Mouse (Mus musculus): ENCODE measurements around the gene Ctsw. TPM values are rescaled to one million over a fixed set of nuclear protein-coding genes. Genes with fewer than 3 reads are reported as not detected.

Ctsw gene
- polyA plus RNA-seq, 2 experiments, result 0.25 to 0.27 TPM

DNA sequence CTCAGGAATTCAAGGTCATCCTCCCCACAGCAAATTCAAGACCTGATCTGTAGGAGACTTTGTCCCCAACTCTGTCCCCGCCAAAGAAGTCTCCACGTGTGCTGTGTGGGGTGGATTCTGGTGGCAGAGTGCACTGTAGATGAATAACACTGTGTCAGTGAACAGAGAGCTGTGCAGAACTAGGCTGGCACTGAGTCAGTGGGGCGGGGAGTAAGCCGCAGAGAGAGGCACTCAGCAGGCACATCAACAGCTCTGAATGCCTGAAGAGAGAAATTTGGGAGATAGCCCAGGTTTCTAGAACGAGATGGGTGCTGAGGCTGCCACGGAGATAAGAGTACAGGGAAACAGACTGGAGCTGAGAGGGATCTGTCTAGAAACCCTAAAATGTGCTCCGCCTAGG lies 9.3 kb downstream of the Ctsw start:
- ATAC-seq (ENCODE audit: insufficient read depth) (no peak), DNase-seq (ENCODE audit: low read depth in 3 of 3, low spot score in 3 of 3) (no peak)
- Histone ChIP-seq H3K27ac (no peak overlapping the region), H3K9ac (replicated peaks) (no peak overlapping the region), H3K9me3 (ENCODE audit: control insufficient read depth, low read length) (no peaks in the 10 kb centered on the region), H3K4me1 (replicated peaks; ENCODE audit: control insufficient read depth in 2 of 2, insufficient read depth in 2 of 2, low read length in 1 of 2) (peaks cover 19 to 22% of the 10 kb centered on the region in 2 experiments), H3K36me3 (replicated peaks; ENCODE audit: control insufficient read depth, insufficient read depth, low read depth) (no peaks in the 10 kb centered on the region; the same call in 1 of the 2 replicates), H3K27me3 (ENCODE audit: control insufficient read depth, insufficient read depth, low read length) (no peaks in the 10 kb centered on the region), H3K4me2 (ENCODE audit: low read depth) (no peak overlapping the region), H3K4me3 (ENCODE audit: insufficient read depth in 1 of 2, low read depth in 2 of 2, low read length in 2 of 2) (no peak overlapping the region)
- no peak for TF ChIP-seq EP300 (IDR thresholded peaks at IDR 0.05; ENCODE audit: low read depth)
- no peak for TF ChIP-seq CTCF (IDR thresholded peaks at IDR 0.05; ENCODE audit: low read depth)
- WGBS (ENCODE audit: insufficient replicate concordance), result 55% methylated on average over 7 of the region's 7 CpGs

DNA sequence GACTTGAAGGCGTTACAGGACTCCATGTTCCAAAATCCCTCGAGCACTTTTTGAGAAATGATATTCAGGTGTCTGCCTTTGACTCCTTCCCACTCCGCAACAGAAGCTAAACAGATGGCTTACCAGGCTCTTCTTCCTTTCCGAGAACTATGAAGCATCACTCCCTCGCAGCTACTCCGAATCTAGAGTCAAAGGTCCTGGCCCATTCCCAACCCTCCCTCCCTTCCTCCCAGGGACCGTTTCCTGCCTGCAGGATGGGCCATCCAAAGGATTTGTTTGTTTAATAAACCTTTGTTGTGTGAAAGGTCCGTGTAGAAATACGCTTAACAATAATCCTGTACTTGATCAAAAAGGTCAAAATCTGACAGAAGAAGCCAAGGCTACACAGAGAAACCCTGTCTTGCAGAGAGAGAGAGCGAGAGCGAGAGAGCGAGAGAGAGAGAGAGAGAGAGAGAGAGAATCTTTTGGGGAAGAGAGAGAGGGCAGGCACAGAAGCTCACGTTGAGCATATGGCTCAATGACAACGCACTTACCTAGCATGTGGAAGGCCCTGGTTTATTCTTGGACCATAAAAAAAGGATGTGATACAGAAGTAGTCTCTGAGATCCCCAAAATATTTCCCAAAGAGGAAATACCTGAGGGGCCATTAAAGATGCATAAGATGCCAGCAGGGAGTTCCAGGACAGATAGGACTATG lies 10.4 kb downstream of the Ctsw start, which contains the start of gene Ccdc85b:
Gene Ccdc85b (minus strand): TSS at position 149 of the 697 bp plus-strand sequence.
- H3K36me3 ChIP-seq (replicated peaks; ENCODE audit: control insufficient read depth, insufficient read depth, low read depth), result no peaks in the 10 kb centered on the region
- H3K4me2 ChIP-seq (ENCODE audit: low read depth), result peak within 1 kb of the TSS; percentile 77
- 18% methylated on average over 14 of the region's 14 CpGs for WGBS (ENCODE audit: insufficient replicate concordance)
- no peak for DNase-seq (ENCODE audit: low read depth in 3 of 3, low spot score in 3 of 3)
- 0 out of 2 replicates have a peak, but pooled peaks have one; percentile 2 for ATAC-seq (ENCODE audit: insufficient read depth)
- peaks cover 19 to 22% of the 10 kb centered on the region in 2 experiments for H3K4me1 ChIP-seq (replicated peaks; ENCODE audit: control insufficient read depth in 2 of 2, insufficient read depth in 2 of 2, low read length in 1 of 2)
- no peaks in the 10 kb centered on the region for H3K9me3 ChIP-seq (ENCODE audit: control insufficient read depth, low read length)
- peak within 1 kb of the TSS; percentile 15 for H3K27ac ChIP-seq
- TF ChIP-seq EP300 (IDR thresholded peaks at IDR 0.05; ENCODE audit: low read depth) (no peak), CTCF (IDR thresholded peaks at IDR 0.05; ENCODE audit: low read depth) (no peak)
- H3K9ac ChIP-seq (replicated peaks), result peak within 1 kb of the TSS; percentile 67
- H3K4me3 ChIP-seq (ENCODE audit: insufficient read depth in 1 of 2, low read depth in 2 of 2, low read length in 2 of 2), result peak within 1 kb of the TSS; percentile 68 to 69
- H3K27me3 ChIP-seq (ENCODE audit: control insufficient read depth, insufficient read depth, low read length), result no peaks in the 10 kb centered on the region

DNA sequence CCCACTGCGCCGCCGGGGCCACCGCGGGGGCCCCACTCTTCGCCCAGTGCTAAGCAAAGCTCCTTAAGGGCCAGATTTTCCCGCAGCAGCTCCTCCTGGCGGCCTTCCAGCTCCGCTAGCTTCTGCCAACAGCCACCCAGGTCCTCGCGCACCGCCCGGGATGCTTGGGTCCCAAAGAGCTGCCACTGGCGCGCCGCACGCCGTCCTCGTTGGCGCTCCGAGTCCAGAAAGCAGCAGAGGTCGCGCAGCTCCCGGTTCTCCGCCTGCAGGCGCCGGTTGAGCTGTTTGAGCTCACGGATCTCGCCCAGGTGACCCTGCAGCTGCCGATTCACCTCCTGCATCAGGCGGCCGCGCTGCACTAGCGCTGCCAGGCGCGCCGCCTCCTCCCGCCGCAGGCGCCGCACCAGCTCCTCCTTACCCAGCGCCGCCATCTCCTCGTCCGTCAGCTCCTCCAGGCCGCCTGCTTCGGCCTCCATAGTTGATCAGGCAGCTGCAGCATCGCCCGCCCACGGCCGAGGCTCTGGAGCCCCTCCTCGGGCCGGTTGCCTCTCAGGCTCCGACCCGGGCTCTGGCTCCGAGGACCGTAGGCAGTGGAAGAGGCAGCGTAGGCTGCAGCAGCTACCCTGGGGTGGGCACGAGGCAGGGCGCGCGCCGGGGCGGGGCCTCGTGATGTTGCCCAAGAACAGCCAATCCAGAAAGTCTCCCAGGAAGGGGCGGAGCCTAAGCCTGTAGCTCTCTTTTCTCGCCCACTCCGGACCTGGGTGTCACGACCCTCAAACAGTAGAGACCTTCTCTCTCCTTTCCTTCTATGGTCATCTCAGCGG lies 11.2 kb downstream of the Ctsw start:
- peak overlapping the region; percentile 68 to 69 for H3K4me3 ChIP-seq (ENCODE audit: insufficient read depth in 1 of 2, low read depth in 2 of 2, low read length in 2 of 2)
- no peaks in the 10 kb centered on the region for H3K9me3 ChIP-seq (ENCODE audit: control insufficient read depth, low read length)
- no peaks in the 10 kb centered on the region for H3K36me3 ChIP-seq (replicated peaks; ENCODE audit: control insufficient read depth, insufficient read depth, low read depth)
- peak overlapping the region; percentile 77 for H3K4me2 ChIP-seq (ENCODE audit: low read depth)
- H3K4me1 ChIP-seq (replicated peaks; ENCODE audit: control insufficient read depth in 2 of 2, insufficient read depth in 2 of 2, low read length in 1 of 2), result peaks cover 19 to 22% of the 10 kb centered on the region in 2 experiments
- ATAC-seq (ENCODE audit: insufficient read depth), result peak; percentile 87
- DNase-seq (ENCODE audit: low read depth in 3 of 3, low spot score in 3 of 3), result peak; percentile 80 to 83 (median 80)
- peak overlapping the region; percentile 67 for H3K9ac ChIP-seq (replicated peaks)
- under 1% methylated on average over 70 of the region's 70 CpGs for WGBS (ENCODE audit: insufficient replicate concordance)
- no peaks in the 10 kb centered on the region for H3K27me3 ChIP-seq (ENCODE audit: control insufficient read depth, insufficient read depth, low read length)
- peak overlapping the region; percentile 15 for H3K27ac ChIP-seq
- TF ChIP-seq EP300 (IDR thresholded peaks at IDR 0.05; ENCODE audit: low read depth) (no peak), CTCF (IDR thresholded peaks at IDR 0.05; ENCODE audit: low read depth) (peak; percentile 5; the same call in 1 of the 2 replicates)

DNA sequence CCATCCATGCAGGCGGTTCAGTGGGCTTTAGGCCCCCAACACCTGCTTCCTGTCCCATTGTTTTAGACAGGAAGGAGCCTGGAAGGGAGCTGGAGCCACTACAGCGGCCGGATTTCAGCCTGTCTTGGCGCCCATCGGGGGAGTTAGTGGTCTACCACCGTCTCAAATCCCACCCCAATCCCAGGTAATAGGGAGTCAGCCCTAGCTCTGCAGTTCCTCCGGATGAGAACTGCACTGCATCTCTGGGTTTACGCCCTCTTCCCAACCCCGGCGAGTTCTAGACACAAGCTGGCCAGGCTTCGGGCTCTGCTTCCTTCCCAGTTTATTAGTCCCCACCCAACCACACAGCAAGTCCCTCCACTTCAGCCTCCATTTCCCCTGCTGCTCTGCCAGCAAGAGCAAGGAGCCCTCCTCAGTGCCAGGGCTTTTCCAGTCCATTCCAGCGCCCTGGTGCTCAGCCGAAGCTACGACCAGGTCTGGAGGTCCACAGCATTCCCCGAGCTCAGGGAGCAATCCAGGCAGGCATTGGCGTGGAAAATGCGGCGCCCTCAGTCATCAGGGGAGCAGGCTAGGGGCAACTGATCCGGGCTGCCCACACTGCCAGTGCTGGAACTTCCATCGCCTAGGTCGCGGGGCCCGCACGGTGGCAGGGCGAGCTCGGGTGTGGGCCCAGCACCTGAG lies 11.9 kb downstream of the Ctsw start:
- no peak; the same call in 1 of the 2 replicates for ATAC-seq (ENCODE audit: insufficient read depth)
- Histone ChIP-seq H3K9ac (replicated peaks) (peak overlapping the region; percentile 67), H3K27me3 (ENCODE audit: control insufficient read depth, insufficient read depth, low read length) (no peaks in the 10 kb centered on the region), H3K4me2 (ENCODE audit: low read depth) (peak overlapping the region; percentile 77), H3K9me3 (ENCODE audit: control insufficient read depth, low read length) (no peaks in the 10 kb centered on the region), H3K36me3 (replicated peaks; ENCODE audit: control insufficient read depth, insufficient read depth, low read depth) (no peaks in the 10 kb centered on the region), H3K4me3 (ENCODE audit: insufficient read depth in 1 of 2, low read depth in 2 of 2, low read length in 2 of 2) (peak overlapping the region; percentile 68 to 69), H3K27ac (no peak overlapping the region), H3K4me1 (replicated peaks; ENCODE audit: control insufficient read depth in 2 of 2, insufficient read depth in 2 of 2, low read length in 1 of 2) (peaks cover 19 to 22% of the 10 kb centered on the region in 2 experiments)
- TF ChIP-seq CTCF (IDR thresholded peaks at IDR 0.05; ENCODE audit: low read depth), result no peak
- TF ChIP-seq EP300 (IDR thresholded peaks at IDR 0.05; ENCODE audit: low read depth), result no peak
- DNase-seq (ENCODE audit: low read depth in 3 of 3, low spot score in 3 of 3), result no peak
- 3% methylated on average over 26 of the region's 26 CpGs for WGBS (ENCODE audit: insufficient replicate concordance)
